Mouse (Mus musculus) midbrain, postnatal 0 days (tissue): Measurements from ENCODE around the gene Slc9a1. TPM values are rescaled to one million over a fixed set of nuclear protein-coding genes. Genes with fewer than 3 reads are reported as not detected.

Experiments
- ATAC-seq: fragments of 200-750 bp; cut with Nextera tagmentation; 2 replicates; pipeline ENCODE4 v1.8.0; 2017; ENCODE audit warnings: moderate number of reproducible peaks, mild to moderate bottlenecking, moderate TSS enrichment, moderate library complexity; ENCODE audit not compliant: low FRiP score
- DNase-seq: peaks from one replicate; pipeline ENCODE4 v3.0.0-alpha.2; 2015; ENCODE audit warnings: low spot score
- H3K27ac ChIP-seq: fragments of 300-500 bp; sonication (generic); 2 replicates; pipeline ENCODE4 v1.5.1; 2014; ENCODE audit warnings: low read depth, mild to moderate bottlenecking, low read length, mixed read lengths
- H3K27me3 ChIP-seq: fragments of 300-500 bp; sonication (generic); 2 replicates; pipeline ENCODE4 v1.6.1; 2014; ENCODE audit warnings: low read length, control low read depth, mixed read lengths; ENCODE audit not compliant: insufficient read depth
- H3K36me3 ChIP-seq: fragments of 300-500 bp; sonication (generic); 2 replicates; pipeline ENCODE4 v1.6.1; 2014; ENCODE audit warnings: low read length, control low read depth, mixed read lengths; ENCODE audit not compliant: insufficient read depth
- H3K4me1 ChIP-seq: fragments of 300-500 bp; sonication (generic); 2 replicates; pipeline ENCODE4 v1.6.1; 2014; ENCODE audit warnings: mild to moderate bottlenecking, control low read depth, antibody characterized with exemption, low read length, mixed read lengths; ENCODE audit not compliant: insufficient read depth
- H3K4me2 ChIP-seq: fragments of 300-500 bp; sonication (generic); 2 replicates; pipeline ENCODE4 v1.6.1; 2014; ENCODE audit warnings: low read depth, mild to moderate bottlenecking, low read length, mixed read lengths; ENCODE audit not compliant: poor library complexity, severe bottlenecking
- H3K4me3 ChIP-seq: fragments of 300-500 bp; sonication (generic); 2 replicates; pipeline ENCODE4 v1.5.1; 2014; ENCODE audit warnings: low read depth, mild to moderate bottlenecking, low read length, moderate library complexity
- H3K9ac ChIP-seq: fragments of 300-500 bp; sonication (generic); replicated peaks from 2 replicates; pipeline ENCODE4 v1.6.1; 2014; ENCODE audit warnings: mild to moderate bottlenecking, low read length, moderate library complexity, mixed read lengths; ENCODE audit not compliant: poor library complexity, severe bottlenecking
- H3K9me3 ChIP-seq: fragments of 300-500 bp; sonication (generic); 2 replicates; pipeline ENCODE4 v1.6.1; 2016; ENCODE audit warnings: low read length, control low read depth
- CTCF ChIP-seq: IDR thresholded peaks from 2 replicates; pipeline ENCODE4 v1.5.1; 2016; ENCODE audit warnings: antibody characterized with exemption, mild to moderate bottlenecking
- WGBS: fragments of 180-500 bp; shearing (Covaris S2); extraction: QIAGEN DNeasy Blood & Tissue Kit; methylation state at CpG from one replicate; pipeline ENCODE4 v1.1.7; 2014; 5-methylcytosine and 5-hydroxymethylcytosine counted together
- polyA plus RNA-seq: library from polyadenylated mRNA; unstranded; fragments of >200 nt; fragmentation: Nextera tagmentation; extraction: Ambion mirVana; gene quantifications from 2 replicates; pipeline ENCODE4 v1.2.1, GENCODE M21; 2015
- total RNA-seq: library from RNA; depleted of rRNA; stranded (reverse); fragments of >200 nt; gene quantifications from 2 replicates; pipeline ENCODE4 v1.2.3, GENCODE M21; 2014

Slc9a1 gene
- total and polyA plus RNA-seq, 2 experiments from 2014 or later = 12.8 to 34.9 TPM

DNA sequence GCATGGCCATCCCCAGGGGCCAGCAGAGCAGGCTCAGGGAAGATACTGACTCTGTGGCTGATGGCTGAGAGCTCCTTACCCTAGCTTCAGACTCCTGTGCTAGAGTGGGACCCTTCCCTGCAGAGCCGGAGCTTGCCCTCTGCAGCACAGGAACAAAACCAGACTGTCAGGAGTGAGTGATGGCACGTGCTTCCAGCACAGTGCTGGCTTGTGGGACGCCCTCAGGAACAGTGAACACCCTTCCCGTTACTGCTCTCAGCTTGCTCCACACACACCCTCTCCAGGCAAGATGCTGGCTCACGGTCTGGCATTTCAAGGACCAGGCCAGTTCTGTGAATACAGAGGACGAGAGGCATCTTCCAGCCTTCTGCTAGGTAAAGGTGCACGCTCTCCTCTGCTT, 38.5 kb downstream of the Slc9a1 start:
- Histone ChIP-seq H3K36me3 (peaks cover 7% of the 10 kb centered on the region), H3K4me2 (no peak overlapping the region), H3K27ac (no peak overlapping the region), H3K4me1 (no peaks in the 10 kb centered on the region), H3K9me3 (no peaks in the 10 kb centered on the region), H3K27me3 (no peaks in the 10 kb centered on the region), H3K4me3 (no peak overlapping the region), H3K9ac (no peak overlapping the region)
- 68% methylated on average over 7 of the region's 7 CpGs for WGBS
- ATAC-seq = no peak
- no peak for TF ChIP-seq CTCF
- DNase-seq = no peak

DNA sequence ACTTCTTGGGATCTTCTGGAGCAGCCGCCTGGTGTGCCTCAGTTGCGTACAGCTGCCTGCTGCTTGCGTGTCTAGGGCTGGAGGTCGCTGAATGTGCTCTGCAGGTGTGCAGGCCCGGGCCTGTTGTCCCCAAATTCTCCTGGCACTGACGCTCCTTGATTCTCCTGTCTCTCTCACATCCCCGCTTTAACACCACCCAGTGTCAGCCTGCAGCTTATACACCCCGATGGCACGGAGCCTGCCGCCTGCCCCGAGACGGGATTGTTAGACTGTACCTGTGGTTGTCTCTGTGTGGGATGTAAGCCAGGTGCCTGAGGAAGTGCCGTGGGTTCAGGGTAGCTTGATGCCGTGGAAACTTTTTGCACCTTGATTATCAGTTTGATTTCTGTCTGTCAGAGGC, 41.5 kb downstream of the Slc9a1 start:
- H3K27ac ChIP-seq = no peak overlapping the region
- no peak overlapping the region for H3K4me3 ChIP-seq
- TF ChIP-seq CTCF = no peak
- no peaks in the 10 kb centered on the region for H3K4me1 ChIP-seq
- ATAC-seq (no peak), DNase-seq (no peak)
- H3K4me2 ChIP-seq = no peak overlapping the region
- peaks cover 15% of the 10 kb centered on the region for H3K36me3 ChIP-seq
- H3K9me3 ChIP-seq = no peaks in the 10 kb centered on the region
- H3K9ac ChIP-seq = no peak overlapping the region
- 93% methylated on average over 14 of the region's 14 CpGs for WGBS
- no peaks in the 10 kb centered on the region for H3K27me3 ChIP-seq

DNA sequence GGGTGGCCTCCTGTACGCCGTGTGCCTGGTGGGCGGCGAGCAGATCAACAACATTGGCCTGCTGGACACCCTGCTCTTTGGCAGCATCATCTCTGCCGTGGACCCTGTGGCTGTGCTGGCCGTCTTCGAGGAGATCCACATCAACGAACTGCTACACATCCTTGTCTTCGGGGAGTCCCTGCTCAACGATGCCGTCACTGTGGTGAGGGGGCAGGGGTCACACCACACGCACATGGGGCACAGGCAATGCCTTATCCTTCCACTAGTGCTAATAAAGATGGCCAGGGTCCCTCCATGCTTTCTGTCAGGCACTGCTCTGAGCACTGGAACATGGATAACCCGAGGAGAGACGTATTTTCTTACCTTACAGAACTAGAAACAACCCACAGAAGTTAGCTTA, 42.6 kb downstream of the Slc9a1 start:
- Histone ChIP-seq H3K4me2 (no peak overlapping the region), H3K9me3 (no peaks in the 10 kb centered on the region), H3K4me3 (no peak overlapping the region), H3K4me1 (no peaks in the 10 kb centered on the region), H3K27me3 (no peaks in the 10 kb centered on the region), H3K36me3 (peaks cover 22% of the 10 kb centered on the region), H3K9ac (no peak overlapping the region), H3K27ac (no peak overlapping the region)
- TF ChIP-seq CTCF = no peak
- ATAC-seq (no peak), DNase-seq (no peak)
- 88% methylated on average over 14 of the region's 14 CpGs for WGBS

DNA sequence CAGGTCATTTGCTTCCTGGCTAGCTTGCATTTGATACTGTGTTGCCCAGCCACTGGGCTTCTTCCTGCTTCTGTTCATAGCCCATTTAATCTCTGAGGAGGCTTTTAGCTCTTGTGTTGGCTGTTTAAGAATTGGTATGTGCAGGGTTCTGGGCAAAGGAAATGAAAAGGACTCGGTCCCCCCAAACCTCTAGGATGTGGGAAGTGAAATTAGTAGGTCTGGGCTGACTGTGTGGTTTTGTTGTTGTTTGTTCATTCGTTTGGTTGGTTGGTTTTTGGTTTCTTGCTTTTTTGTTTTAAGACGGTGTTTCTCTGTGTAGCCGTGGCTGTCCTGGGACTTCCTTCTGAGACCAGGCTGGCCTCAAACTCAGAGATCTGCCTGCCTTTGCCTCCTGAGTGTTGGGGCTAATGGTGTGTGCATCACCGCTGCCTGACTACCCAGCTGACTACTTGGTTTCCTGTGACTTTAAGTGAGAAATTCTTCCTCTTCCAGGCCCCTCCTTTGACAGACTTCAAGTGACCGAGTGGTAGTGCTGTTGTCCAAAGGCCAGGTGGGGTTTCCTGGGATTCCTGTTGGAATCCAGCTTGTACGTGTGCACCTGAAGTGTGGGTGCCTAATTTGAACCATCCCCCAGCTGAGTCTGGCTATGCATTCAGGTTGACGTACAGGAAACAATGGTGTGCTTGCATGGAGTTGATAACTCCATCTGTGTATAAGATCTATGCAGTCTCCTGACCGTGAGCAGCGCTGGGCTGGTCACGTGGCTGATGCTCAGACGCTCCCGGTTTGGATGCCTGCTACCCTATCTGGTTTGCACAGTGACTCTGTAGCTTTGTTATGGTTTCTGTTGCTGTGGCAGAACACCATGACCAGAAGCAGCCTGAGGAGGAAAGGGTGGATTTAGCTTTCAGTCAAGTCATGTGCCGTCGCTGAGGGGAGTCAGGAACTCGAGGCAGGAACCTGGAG, 43.4 kb downstream of the Slc9a1 start:
- TF ChIP-seq CTCF = no peak
- no peak overlapping the region for H3K9ac ChIP-seq
- ATAC-seq (no peak), DNase-seq (no peak)
- H3K36me3 ChIP-seq = peaks cover 25% of the 10 kb centered on the region
- no peaks in the 10 kb centered on the region for H3K4me1 ChIP-seq
- WGBS = 93% methylated on average over 16 of the region's 16 CpGs
- no peak overlapping the region for H3K4me2 ChIP-seq
- H3K27me3 ChIP-seq = no peaks in the 10 kb centered on the region
- H3K27ac ChIP-seq = no peak overlapping the region
- no peak overlapping the region for H3K4me3 ChIP-seq
- H3K9me3 ChIP-seq = no peaks in the 10 kb centered on the region

DNA sequence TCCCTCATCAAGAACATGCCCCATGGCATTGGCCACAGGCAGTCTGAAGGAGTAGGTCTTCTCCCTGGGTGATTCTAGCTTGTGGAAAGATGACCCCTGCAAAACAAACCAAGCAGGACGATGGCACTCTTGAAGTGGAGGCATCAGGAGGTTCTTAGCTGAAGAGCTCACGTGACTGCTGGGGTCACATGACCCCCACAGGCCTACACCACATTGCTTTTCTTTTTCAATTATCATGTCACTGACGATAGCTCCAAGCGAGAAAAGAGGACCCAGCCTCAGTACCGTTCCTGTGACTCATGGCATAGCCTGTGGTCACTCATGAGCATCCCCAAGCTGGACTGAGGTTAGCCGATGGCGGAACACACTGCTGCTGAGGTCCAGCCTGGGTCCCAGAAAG, 44.1 kb downstream of the Slc9a1 start:
- 96% methylated on average over 7 of the region's 7 CpGs for WGBS
- Histone ChIP-seq H3K4me2 (no peak overlapping the region), H3K4me3 (no peak overlapping the region), H3K9me3 (no peaks in the 10 kb centered on the region), H3K27ac (no peak overlapping the region), H3K9ac (no peak overlapping the region), H3K4me1 (no peaks in the 10 kb centered on the region), H3K27me3 (no peaks in the 10 kb centered on the region), H3K36me3 (peaks cover 29% of the 10 kb centered on the region)
- no peak for DNase-seq
- no peak for TF ChIP-seq CTCF
- no peak for ATAC-seq

DNA sequence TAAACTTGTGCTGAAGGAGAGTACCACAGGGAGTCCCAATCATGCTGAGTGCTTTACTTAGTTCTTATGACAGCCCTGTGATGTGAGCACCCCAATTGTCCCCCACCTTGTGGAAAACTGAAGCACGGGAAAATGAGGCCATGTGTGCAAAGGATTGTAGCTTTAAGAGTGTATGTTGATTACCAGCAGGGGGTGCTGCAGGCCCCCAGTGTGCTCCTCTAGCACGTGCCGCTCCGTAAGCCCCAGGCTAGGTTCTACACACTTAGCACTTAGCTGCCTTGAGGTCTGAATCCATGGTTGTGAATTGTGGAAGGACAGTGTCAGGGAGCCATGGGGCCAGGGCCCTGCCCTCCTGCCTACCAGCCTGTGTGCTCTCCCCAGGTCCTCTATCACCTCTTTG, 45.4 kb downstream of the Slc9a1 start:
- Histone ChIP-seq H3K4me1 (no peaks in the 10 kb centered on the region), H3K9ac (no peak overlapping the region), H3K9me3 (no peaks in the 10 kb centered on the region), H3K27me3 (no peaks in the 10 kb centered on the region), H3K27ac (no peak overlapping the region), H3K4me3 (no peak overlapping the region), H3K36me3 (peaks cover 29% of the 10 kb centered on the region), H3K4me2 (no peak overlapping the region)
- peak; percentile 47 for TF ChIP-seq CTCF
- DNase-seq (no peak), ATAC-seq (no peak)
- WGBS = 67% methylated on average over 4 of the region's 4 CpGs
